Mouse (Mus musculus) cerebellum, adult (tissue): ENCODE results near the gene Neurl4.
A peak's percentile ranks its signal among the peaks of the same experiment; 100 is the strongest.
"Not testable (repeated sequence)": the region's sequence is repeated elsewhere in the genome, so short reads cannot be mapped to it uniquely, and the experiment has no call there.

Source experiments
- ATAC-seq: cut with Nextera tagmentation; 2 replicates; pipeline ENCODE4 v1.9.2; 2017; ENCODE audit warnings: mild to moderate bottlenecking, moderate library complexity, mixed read lengths; ENCODE audit not compliant: insufficient number of reproducible peaks, low FRiP score, low TSS enrichment

Neurl4 gene

DNA sequence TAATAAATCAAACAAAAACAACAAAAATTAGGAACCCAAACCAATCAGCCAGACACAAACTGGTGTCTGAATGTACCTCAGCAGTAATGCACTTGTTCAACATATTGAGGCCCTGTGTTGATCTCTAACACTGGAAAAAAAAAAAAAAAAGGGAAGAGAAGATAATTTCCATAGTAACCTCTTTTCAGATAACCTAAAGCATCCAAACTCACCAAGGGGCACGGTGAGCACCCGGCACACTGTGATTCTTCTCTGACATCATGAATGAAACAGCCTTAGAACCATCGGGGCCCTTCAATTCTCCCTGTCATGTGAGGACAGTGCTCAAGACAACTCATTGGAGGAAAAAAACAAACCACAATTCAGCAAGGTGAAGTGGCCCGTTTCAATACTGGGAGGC, 28.8 kb downstream of the Neurl4 start:
- no peak for ATAC-seq

DNA sequence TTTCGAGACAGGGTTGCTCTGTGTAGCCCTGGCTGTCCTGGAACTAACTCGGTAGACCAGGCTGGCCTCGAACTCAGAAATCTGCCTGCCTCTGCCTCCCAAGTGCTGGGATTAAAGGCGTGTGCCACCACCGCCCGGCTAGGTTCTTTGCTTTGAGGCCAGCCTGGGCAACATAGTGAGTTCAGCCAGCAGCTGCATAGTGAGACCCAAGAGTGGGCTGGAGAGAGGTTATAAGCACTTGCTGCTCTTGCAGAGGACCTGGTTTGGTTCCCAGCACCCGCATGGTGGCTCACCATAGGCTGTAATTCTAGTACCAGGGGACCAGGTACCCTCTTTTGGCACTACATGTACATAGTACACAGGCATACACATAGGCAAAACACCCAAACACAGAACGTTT, 29.3 kb downstream of the Neurl4 start:
- ATAC-seq: not testable (repeated sequence)

DNA sequence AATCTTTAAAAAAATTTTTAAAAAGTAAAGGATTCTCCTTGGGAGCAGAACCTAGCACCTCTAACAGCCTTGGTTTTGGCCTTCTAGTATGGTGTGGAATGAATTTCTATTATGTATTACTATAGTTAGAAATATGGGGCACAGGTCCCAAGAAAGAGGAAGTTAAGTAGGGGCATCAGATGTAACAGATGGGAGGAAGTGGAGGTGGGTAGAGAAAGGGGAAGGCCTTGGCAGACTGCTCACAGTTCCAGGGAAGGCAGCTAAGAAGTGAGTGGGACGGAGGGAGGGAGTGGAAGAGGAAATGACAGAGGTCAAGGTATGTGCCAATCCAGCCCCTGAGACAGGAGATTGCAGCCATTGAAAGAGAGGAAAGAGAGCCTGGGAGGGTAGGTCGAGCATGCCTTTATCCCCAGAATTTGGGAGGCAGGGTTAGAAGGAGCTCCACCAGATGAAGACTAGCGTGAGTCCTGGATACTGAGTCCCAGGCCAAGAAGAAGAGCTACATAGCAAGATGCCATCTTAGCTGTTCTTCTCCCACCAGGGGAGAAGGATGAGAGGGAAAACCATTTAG, 30.2 kb downstream of the Neurl4 start:
- ATAC-seq: no peak

DNA sequence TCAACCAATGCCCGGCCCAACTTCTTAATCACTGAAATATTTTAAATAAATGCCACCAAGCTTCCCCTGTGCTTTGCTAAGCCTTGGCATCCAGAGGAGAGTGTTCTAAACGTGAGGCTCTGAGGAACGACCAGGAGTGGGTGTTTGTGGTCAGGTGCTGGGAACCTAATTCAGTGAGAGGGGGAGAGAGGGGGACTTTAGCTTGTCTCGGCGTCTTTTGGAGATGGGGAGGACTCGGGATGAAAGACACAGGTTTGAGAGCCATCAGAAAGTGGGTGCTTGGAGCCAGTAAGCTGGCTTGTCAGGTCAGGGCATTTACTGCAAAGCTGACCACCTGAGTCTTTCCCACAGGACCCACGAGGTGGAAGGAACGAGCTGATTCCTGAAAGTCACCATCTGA, 30.9 kb downstream of the Neurl4 start:
- ATAC-seq: no peak

DNA sequence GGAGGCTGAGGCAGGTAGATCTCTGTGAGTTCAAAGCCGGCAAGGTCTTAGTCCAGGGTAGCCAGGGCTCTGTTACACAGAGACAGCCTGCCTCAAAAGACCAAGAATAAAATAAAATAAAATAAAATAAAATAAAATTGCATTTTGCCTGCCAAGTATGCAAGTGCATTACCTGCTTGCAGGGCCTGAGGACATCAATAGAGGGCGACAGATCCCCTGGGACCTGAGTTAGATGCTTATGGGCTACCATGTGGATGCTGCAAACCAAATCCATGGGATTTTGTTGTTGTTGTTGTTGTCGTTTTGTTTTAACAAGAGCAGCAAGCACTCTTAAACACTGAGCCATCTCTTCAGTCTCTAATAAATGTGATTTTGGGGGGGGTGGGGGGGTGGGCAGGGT, 31.4 kb downstream of the Neurl4 start:
- no peak for ATAC-seq

DNA sequence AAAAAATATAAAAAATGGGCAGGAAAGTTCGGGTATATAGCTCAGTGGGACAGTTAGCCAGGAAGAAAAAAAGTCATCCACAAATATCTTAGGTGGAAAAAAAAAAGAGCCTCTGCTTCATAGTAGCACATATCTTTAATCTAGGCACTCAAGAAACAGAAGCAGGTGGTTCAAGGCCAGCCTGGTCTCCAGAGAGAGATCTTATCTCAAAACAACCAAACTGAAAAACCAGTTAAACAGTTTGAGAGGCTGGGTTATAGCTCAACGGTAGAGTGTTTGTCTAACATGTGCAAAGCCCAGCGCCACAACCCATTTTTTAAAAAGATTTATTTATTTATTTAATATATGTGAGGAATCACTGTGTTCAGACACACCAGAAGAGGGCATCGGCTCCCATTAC, 32.2 kb downstream of the Neurl4 start:
- ATAC-seq: no peak

DNA sequence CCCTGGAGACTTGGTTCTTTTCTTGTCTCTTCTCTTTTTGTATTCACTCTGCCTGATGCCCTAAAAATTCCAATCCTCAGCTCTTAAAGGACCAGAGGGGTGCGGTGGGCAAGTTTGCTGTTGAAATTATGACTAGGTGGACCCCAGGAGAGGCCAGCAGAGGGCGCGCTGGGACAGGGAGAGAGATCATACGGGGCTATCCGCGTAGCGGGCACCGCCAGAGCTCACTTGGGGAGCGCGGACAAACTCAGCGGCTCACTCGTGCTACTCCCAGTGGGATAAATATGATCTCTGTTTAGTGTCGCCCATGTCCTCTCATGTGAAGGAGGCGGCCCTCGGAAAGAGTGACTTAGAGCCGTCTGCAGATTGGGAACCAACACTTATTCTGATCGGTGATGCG, 33.3 kb downstream of the Neurl4 start:
- ATAC-seq: 0 out of 2 replicates have a peak, but pooled peaks have one; percentile 12

DNA sequence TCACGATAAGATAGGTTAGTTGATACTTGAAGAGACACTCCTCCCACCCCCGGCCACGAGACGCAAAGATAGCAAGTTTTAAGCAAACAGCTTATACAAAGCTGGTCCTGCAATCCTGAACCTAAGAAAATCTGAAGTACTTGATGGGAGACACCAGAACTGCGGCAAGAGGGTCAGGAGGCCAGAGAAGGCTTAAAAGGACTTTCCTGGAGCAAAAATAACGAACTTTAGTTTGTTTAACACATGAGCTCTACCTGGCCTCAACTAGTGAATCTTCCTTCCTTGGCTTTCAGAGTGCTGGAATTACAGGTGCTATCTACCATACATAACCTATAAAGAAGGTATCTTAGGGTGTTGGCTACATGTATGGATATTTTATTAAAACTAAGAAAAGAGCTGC, 33.8 kb downstream of the Neurl4 start:
- ATAC-seq: no peak

DNA sequence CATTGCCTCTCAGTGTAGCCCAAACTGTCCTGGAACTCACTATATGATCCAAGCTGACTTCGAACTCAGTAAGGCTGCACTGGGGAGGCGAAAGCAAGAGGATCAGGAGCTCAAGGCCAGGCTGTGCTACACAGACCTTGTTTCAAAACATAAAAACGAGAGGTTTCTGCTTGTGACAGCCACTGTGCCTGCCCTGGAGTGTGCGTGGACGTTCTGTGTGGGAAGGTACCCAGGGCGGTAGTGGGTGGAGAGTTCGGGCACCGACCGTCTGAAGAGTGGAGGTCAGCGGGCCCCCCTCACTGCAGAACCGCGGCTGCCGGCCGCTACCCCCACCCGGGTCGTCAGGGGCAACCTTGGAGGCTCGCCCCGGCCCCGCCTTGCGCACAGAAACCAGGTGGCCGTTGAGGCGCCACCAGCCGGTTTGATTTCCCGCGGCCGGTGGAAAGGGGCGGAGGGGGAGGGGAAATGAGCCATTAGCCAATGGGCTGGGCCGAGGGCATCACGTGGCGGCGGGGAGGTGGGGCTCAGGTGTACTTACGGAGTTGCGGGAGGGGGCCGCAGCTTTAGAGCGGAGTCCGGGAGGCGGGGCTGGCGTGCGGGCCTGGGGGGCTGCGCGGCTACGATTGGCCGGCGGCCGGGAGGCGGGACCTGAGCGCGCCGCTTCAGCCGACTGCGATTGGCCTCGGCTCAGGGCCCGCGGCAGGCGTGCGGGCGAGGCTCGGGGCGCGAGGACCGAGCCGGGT, 34.4 kb downstream of the Neurl4 start, which contains the start of gene Ybx2:
TSS of gene Ybx2 (plus strand) at position 660 of the 743 bp plus-strand sequence.
- peak; percentile 75; the same call in 1 of the 2 replicates for ATAC-seq

DNA sequence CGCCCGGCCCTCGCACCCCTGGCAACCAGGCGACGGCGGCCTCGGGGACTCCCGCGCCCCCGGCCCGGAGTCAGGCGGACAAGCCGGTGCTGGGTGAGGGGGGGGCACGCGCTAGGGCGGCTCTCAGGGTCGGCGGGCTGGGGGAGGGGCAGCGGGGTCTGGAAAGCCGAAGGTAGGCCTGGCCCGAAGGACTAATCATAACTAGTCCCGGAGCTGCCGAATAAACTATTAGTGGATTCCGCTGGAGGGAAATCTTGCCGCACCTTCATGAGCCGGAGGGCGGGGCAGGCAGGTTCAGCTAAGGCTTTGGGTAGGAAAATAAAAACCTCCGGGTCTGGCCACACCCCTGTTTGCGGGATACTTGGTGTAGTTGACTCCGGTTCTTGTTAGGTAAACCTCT, 35.3 kb downstream of the Neurl4 start:
- no peak for ATAC-seq

DNA sequence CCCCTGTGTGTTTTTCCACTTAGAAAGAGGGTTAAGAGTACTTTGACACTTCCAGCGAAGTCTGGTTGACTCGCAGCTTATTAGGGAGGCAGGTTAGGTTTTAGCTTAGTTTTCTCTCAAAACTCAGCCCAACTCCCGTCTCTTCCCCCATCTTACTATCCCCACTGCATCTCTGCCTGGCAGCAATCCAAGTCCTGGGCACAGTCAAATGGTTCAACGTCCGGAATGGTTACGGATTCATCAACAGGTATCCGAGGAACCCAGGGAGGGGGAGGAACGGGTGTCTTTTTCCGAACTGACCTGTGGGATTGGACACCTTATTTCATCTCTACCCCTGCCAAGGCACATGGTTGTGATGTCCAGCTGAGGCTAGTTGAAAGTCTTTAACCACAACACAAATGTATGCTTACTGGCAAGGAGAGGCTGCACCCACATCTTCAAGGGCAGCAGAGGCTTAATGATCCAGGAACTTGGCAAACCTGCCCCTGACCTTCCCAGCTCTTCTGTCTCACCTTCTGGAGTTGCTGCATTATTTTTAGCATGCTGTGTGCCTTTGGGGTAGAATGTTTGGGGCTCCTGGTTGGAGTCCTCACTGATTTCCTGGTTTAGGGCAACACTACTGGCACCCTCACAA, 36.0 kb downstream of the Neurl4 start:
- ATAC-seq: no peak

DNA sequence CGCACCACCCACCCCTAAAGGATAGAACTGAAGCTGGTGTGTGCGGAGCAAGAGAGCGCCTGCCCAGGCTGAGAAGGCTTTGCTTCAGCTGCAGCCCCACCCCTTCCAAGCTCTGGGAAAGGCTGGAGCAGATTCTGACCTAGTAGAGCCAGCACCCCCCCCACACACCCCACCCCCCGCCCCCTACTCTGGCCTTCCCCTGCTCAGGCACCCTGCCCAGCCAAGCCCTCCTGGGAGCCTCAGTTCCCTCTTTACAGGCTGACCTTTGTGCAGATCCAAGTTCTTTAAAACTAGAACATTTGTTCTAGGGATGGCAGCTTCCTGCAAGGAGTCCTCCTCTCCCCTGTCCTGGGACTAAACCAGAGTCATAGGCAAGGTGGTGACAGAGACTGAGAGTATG, 36.5 kb downstream of the Neurl4 start:
- ATAC-seq: no peak

DNA sequence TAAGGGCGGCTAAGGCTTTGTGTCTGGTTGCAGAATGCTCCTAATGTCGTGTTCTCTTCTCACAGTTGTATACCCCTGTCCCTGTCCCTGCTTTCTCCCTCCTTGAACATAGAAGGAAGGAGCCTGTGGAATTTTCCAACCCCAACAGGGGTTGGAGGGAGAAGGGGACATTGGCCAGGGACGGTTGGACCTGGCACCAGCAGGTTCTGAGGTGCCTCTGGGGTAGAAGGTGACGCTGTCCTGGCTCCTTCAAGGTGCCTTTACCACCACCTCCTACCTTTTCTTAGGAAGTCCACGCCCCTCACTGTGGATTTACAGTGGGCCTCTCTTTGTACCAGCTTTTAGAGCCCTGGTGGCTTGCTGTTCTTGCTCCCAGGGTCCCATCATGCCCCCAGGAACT, 37.0 kb downstream of the Neurl4 start:
- ATAC-seq: no peak

DNA sequence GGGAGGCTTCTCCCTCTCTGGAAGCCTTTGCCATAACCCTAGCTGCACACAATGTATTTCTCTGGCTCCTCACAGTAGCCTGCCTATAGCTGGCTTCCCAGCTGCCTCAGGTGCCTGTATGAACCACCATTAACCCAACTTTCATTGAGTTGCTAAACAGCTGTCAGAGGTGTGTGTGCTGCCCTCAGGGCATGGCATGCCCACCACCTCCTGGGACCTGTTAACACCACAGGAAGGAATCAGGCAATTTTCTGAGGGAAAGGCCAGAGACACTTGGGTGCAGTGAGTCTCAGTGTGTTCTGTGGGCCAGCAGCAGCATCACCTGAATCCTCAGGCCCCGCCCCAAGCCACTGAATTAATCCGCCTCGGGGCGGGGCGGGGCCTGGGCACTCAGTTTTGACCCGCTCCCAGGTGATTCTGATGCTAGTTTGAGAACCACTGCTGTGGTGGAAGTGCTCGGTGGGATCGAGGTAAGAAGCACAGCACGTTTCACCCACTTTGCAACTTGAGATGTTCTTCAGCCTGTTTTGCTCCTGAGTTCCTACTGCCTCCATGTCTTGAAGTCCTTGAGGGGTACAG, 37.6 kb downstream of the Neurl4 start:
- no peak for ATAC-seq

DNA sequence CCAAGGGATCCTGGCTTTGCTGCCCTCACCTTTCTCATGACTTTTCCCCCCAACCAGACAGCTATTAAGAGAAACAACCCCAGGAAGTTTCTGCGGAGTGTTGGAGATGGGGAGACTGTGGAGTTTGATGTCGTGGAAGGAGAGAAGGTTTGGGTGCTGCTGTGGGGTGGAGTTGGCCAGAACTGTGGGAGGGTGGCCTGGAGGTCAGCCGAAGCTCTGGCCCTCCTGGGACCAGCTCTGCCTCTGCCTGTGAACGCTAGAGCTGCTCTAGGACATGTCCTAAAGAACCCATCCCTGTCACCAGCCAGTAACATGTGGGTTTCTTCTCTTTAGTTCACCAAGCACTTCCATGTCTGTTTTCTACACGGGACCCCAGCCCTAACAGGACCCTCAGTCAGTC, 38.3 kb downstream of the Neurl4 start:
- no peak for ATAC-seq

DNA sequence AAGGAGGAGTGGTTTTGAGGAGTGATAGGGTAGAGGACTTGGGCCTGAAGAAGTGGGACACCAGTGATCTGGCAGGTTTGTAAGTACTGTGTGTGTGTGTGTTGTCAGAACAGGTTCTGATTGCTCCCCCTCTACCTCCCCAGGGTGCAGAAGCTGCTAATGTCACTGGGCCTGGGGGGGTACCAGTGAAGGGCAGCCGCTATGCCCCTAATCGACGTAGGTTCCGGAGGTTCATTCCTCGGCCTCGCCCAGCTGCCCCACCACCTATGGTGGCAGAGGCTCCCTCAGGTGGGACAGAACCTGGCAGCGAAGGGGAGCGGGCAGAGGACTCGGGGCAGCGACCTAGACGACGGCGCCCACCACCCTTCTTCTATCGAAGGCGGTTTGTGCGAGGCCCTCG, 38.9 kb downstream of the Neurl4 start:
- no peak for ATAC-seq

DNA sequence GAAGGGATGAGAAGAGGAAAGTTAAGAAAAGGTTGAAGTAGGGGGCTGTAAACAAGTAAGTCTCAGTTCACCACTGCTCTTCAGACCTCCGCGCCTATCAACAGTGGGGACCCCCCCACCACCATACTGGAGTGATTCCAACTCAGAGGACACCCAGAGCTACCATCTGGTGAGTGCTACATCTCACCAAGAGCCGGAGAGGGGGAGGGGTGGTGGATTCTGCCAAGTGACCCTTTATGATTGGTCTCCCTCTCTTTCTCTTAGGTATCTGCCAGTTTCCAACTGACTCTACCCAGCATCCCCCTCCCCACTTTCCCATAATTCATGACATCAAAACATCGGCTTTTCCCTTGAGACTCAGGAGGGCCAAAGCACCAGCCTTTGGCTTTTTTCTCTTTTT, 40.1 kb downstream of the Neurl4 start:
- no peak for ATAC-seq

DNA sequence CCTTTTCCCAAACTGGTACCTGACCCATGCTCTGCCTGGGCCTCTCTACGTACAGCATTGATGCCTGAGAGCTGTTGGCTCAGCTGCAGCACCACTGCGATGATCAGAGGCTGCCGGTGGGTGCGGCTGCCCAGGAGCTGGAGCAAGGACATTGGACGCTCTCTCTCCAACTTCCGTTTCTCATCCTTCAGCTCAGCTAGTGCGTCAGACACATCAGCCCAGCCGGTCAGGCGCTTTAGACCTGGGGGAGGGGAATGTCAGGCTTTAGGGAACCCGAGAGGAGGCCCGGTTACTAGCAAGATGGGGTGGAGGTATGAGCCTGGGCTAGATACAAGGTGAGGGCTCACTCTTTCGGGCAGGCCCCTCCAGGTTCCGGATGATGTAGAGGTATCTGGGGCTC, 44.3 kb downstream of the Neurl4 start:
- no peak for ATAC-seq

DNA sequence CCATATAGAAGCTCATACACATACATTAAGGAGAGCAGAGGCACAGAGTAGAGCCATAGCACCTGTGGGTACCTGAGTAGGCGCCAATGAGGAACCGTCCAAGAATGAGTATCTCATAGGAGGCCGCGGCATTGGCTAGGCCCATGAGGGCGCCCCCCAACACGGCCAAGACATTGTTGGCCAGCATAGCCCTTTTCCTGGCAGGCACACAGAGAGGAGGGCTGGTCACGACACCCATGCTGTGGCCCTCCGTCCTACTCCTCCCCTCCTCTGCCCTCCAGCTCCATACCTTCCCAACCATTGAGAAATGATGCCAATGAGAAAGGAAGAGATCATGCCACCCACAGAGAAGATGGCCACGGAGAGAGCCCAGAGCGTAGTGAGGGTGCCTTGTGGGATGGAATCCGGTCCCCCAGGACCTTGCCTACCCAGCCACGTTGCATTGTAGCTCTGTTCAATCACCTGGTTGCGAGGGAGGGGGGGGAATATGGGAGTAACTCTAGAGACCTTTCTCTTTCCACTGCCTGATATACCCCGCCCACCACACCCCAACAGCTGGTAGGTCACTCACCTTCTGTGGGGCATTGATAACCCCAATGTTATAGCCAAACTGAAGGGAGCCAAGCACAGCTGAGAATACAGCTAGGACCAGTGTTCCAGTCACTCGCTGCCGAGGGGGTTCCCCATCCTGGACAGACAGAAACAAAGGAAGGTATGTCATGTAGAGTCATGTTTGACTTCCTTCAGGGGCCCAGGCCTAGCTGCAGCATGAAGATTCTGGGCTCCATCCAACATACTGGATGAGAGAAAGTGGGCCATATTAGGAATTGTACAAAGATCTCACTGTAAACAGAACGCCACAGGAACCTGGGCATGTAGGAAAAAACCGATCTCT, 45.4 kb downstream of the Neurl4 start:
- no peak for ATAC-seq

DNA sequence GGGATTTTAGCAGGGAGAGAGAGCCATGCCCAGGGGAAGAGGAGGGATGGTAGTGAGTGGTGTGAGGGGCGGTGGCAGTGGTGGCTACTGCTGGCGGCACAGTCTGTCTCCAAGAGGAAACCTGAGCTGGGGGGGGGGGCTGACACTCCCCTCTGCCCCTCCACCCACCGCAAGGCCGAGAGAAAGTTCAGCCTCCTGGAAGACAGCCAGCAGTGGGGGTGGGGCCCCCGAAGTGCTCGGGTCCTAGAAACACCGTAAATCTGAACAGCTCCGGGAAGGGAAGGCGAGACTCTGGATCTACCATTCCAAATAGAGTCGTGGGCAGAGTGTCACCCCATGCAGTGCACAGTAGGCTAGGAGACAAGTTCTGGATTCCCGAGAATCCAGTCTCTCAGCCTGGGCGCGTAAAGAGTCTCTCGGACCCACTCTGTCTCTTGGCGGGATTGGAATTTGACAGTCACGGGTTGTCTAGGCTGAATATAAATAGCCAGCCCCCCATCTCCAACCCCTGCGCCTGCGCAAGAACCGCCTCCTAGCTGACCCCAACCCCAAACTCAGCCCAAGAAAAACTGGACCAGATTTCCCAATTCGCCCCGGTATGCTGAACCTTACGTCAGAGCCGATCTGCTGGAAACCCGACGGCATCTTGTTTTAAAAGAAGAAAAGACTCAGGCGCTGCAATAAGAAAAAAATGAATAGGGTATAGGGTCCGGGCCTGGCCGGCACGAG, 46.6 kb downstream of the Neurl4 start:
- ATAC-seq: no peak
